Mouse (Mus musculus) spleen, adult 2 months (tissue): ENCODE data around the gene Prdm1.

ENCODE experiments used
- CTCF ChIP-seq: fragments of 200-500 bp; IDR thresholded peaks from 2 replicates; pipeline ENCODE4 v1.5.1; 2011; ENCODE audit warnings: mild to moderate bottlenecking, inconsistent platforms; ENCODE audit not compliant: insufficient read depth, insufficient read length, insufficient replicate concordance; ENCODE audit errors: extremely low read depth
- POLR2A ChIP-seq: fragments of 200-500 bp; IDR thresholded peaks from 2 replicates; pipeline ENCODE4 v1.6.1; 2011; ENCODE audit warnings: low read depth, low read length, inconsistent platforms

- TF ChIP-seq CTCF (no peak), POLR2A (no peak)
Observed at GRCm38 (mm10) chr10:44403415-44403814, 124.9 kb downstream of the Prdm1 start.
